Mouse (Mus musculus) effector memory CD4-positive, alpha-beta T cell, adult 7 months (primary cell): Measurements from ENCODE around the gene Pheta1. TPM values are rescaled to one million over a fixed set of nuclear protein-coding genes. Genes with fewer than 3 reads are reported as not detected.

ENCODE experiments used
- polyA plus RNA-seq: library from polyadenylated mRNA; unstranded; fragments of 100-300 nt; shearing (Covaris generic); gene quantifications from one replicate; pipeline ENCODE4 v1.2.1, GENCODE M21; 2017

The Pheta1 gene
- polyA plus RNA-seq = 6.6 TPM

GRCm38 (mm10) chr5:121848743-121849142 lies at the start of gene Pheta1:
TSS of gene Pheta1 (plus strand) at chr5:121848984.

DNA sequence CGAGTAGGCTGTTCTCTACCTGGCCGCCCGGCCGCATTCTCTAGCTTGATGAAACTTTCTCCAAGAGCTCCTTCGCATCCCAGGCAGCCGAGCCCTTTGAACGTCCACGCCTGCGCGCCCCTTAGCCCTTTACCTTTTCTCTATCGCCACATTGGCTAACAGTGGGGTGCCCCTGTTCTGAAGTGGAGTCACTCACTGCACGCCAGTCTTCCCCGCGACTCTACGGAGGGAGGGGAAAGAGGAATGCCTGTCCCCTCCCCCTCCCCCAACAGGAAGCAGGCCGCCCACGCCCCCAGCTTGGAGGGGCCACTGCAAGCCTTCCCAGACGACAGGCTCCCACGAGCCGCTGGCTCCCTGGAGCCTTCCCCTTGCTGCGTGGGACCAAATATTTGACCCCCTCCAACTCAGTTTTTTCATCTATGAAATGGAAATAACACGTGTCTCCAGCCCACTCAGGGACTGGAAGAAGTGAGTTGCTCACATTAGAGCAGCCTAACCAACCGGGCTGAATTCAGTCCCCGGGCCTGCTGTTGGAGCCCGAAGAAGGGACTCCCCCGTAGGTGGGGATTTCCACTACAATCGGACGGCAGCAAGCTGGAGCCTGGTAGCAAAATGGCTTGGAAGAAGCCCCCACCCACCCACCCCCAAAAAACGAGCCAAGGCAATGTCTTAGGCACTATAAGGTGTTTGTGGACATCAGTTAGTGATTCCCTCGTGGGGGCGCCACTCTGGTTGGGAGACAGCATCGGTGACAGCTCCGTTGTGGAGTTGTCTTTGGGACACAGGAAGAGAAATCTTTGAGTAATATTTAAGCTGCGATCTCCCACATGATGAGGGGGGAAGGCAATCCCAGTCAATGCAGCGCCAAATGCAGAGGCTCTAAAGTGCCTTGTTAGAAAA lies 11.1 kb upstream of the Pheta1 start, which contains the start of gene Sh2b3:
TSS of gene Sh2b3 (minus strand) at position 206 of the 900 bp plus-strand sequence.

Other genes starting within 250 kb of the Pheta1 start
- gene Acad12, start 230.0 kb upstream of the Pheta1 start, polyA plus RNA-seq = 1.7 TPM
- gene Acad10, start 188.5 kb upstream of the Pheta1 start, polyA plus RNA-seq = 4.2 TPM
- gene Brap, start 188.4 kb upstream of the Pheta1 start, polyA plus RNA-seq = 100.0 TPM
- 37.4 TPM for gene Atxn2, start 137.6 kb upstream of the Pheta1 start, polyA plus RNA-seq
- gene Sh2b3, start 11.3 kb upstream of the Pheta1 start, polyA plus RNA-seq = 46.8 TPM
- 0.26 TPM for gene Cux2, start 201.1 kb downstream of the Pheta1 start, polyA plus RNA-seq